Mouse (Mus musculus): ENCODE measurements around the gene Pde6g.

- TF ChIP-seq CTCF (IDR thresholded peaks at IDR 0.05) (no peak), POLR2A (IDR thresholded peaks at IDR 0.05; ENCODE audit: insufficient read depth, low read depth, low read length) (no peak)
Measured at GRCm38 (mm10) chr11:120467736-120468092, 14.4 kb upstream of the Pde6g start.
